Mouse (Mus musculus): Measurements from ENCODE around the gene Clstn1.

The Clstn1 gene

GRCm38 (mm10) chr4:149586044-149586782 is at the start of gene Clstn1:
Gene Clstn1 (plus strand): TSS chr4:149586468.
- DNase-seq (ENCODE audit: low spot score): peak; percentile 58

DNA sequence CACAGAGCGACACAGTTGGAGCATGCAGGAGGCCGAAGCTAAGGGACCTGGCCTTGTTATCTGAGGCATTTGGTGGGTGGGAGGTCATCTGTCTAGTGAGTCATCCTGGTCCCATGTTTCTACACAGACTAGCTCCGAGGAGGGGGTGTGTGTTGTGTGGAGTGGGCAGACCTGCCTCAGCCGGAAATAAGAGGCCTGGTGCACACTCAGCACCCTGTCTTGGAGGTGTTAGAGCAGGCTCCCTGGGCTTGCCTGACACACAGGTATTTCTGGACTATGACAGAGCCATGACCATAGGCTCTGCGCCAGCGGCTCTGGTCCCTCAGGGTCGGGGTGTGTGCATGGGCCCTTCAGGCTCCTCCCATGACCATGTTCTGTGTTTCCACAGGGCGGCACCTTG is 46.8 kb upstream of the Clstn1 start:
- no peak for DNase-seq (ENCODE audit: low spot score)

DNA sequence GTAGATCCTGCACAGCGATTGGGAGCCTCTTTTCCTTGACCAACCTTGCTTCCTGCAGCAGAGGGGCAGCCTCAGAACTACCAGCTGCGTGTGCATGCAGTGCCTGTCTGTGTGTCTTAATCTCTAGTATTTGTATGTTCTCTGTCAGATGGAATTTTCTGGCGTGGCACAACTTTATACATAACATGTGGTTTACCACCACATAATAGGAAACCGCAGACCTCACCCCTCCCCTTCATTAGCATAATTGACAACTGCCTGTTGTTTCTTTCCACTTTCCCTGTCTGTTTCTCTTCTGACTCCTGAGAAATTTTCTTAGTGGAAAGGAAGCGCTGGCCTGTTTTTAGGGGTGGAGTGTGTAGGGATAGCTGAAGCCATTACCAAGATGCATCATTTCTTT is 44.3 kb upstream of the Clstn1 start:
- no peak for DNase-seq (ENCODE audit: low spot score)

DNA sequence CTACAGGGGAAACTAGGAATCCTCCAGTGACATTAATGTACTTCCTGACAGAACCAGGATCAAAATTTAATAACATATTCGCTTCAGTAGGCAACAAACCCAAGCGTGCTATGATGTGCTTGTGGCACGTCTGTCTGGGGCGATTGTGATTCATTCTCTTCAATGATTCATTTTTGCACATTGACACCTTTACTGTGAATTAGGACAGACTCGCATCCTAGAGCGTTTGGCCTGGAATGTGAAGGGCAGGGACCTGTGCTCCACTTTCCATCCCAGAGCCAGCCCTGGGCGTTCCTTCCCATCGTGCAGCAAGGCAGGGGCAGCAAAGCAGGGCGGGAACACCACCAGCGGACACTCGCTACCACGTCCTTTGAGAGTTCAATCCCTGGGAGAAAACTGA is 43.8 kb upstream of the Clstn1 start:
- DNase-seq (ENCODE audit: low spot score): no peak

DNA sequence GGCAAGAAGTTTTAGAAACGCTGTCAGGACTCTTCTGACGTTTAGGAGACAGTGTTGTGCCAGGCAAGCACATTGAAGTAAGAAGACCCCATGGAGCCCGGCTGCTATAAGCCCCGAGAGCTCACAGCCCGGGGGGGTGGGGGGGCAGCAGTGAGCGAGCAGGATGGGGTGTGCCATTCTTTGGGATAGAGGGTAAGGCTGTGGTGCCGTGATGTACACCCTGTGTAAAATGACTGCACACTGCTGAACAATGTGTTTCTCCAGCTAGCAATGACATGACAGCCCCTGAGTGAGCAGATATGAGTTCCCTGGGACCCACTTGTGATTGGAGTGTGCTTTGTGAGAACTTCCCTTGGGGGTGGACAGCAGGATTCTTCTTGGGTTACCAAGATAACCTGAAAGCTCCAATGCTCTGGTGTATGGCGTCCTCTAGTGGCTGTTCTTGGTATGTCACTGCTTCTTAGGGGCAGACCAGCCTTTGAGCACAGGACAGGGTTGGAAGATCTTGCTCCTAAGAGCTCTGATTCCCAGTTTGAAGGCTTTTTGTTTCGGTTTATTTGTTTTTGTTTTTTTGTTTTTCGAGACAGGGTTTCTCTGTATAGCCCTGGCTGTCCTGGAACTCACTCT is 43.2 kb upstream of the Clstn1 start:
- peak; percentile 92 for DNase-seq (ENCODE audit: low spot score)

- no peak for DNase-seq (ENCODE audit: low spot score)
These were observed 41.4 kb upstream of the Clstn1 start for GRCm38 (mm10) chr4:149544892-149545291.

DNA sequence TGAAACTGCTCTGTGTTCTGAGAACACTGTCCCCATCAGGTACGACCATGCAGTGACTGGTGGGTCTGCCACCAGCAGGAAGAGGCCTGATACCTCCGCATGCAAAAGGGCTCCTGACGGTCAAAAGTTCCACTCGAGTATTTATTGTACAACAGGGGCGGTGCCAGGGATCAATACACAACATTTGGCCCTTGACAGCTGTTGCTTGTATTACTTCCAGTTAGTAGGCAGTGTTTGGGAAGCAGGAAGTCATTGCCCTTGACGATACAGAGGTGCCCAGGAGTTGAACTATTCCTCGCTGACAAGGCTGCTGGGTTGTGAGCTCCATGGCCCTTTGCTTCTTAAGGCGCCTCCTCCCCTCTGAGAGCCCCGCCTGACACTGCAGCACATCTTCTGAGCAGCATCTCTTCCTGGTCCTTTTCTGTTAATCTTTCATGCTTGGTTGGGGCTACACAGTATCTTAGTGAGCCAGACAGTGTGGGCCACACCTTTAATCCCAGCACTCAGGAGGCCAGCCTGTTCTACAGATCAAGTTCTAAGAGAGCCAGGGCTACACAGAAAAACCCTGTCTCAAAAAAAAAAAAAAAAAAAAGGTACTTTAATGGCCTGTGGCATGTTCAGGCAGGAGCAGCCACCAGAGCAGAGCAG is 39.3 kb upstream of the Clstn1 start:
- DNase-seq (ENCODE audit: low spot score): no peak

GRCm38 (mm10) chr4:149547523-149547922 is 38.7 kb upstream of the Clstn1 start:
- DNase-seq (ENCODE audit: low spot score): no peak

DNA sequence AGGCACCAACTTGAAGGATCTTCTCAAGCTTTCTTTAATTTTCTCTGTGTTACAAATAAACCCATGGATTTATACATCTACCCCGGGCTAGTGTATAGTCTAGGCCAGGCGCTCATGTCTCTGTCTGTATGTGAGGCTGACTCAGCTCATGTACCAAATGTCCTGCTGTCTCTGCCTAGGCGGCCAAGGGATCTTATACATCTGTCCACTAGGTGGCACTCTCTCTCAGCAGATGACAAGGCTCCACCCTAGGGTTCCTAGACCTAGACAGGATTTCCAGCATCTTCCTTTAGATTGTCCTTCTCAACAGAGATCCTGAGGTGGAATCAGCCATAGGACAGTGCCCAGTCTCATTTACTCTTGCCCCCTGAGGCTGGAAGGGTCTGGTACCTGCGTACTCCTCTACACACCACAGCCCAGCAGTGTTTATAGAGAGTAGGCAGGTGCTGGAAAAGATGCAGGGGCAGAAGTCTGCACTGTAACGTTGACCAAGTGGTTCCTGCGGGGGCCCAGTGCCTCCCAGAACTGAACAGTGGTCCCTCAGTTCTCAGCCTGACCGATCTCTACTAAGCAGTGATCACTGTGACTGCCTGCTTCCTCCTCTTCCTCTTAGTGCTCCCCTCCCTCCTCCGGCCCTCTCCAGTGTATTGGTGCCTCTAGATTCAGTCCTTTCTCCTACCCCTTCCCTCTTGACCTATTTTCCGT is 36.9 kb upstream of the Clstn1 start:
- DNase-seq (ENCODE audit: low spot score): peak; percentile 94

- DNase-seq (ENCODE audit: low spot score): no peak
These were observed 35.4 kb upstream of the Clstn1 start for GRCm38 (mm10) chr4:149550866-149551265.

GRCm38 (mm10) chr4:149551696-149552095 is 34.6 kb upstream of the Clstn1 start:
- no peak for DNase-seq (ENCODE audit: low spot score)

GRCm38 (mm10) chr4:149553834-149554233 is 32.4 kb upstream of the Clstn1 start:
- DNase-seq (ENCODE audit: low spot score): no peak

DNA sequence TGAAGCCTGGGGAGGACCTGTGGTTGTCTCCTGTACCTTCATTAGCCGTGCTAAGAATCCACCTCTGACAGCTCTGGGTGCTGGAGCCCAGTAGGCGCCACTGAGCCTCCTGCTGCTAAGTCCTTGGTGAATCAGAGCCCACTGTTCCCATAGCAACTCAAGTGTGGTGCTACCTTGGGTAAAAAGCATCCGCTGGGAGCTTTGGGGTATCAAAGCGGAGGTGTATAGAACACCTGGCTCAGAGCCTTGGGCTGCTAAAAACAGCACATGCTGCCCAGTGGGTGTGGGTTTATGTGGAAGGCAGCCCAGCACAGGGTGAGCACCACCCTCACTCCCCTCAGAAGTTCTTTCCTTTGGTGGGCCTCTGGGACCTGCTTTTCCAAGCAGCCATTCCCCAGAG is 30.2 kb upstream of the Clstn1 start:
- peak; percentile 64 for DNase-seq (ENCODE audit: low spot score)

DNA sequence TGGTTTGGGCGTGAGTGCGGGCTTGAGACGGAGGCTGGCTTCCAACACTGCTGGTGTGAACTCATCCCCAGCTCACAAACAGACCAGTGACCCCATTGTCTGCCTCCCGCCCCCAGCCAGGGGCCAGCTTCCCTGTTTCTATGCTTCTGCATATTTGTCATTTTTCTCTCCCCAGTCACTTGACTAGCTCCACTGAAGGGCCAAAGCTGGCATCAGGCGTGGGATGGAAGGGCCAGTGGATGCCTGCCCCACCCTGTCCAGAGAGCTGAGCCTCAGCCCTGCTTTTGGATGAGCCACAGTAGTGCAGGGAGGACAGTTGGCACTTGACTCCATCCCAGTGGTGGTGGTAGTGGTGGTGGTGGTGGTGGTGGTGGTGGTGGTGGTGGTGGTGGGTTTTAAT is 28.4 kb upstream of the Clstn1 start:
- DNase-seq (ENCODE audit: low spot score): no peak

- DNase-seq (ENCODE audit: low spot score): no peak
These were observed 27.9 kb upstream of the Clstn1 start for GRCm38 (mm10) chr4:149558389-149558788.

DNA sequence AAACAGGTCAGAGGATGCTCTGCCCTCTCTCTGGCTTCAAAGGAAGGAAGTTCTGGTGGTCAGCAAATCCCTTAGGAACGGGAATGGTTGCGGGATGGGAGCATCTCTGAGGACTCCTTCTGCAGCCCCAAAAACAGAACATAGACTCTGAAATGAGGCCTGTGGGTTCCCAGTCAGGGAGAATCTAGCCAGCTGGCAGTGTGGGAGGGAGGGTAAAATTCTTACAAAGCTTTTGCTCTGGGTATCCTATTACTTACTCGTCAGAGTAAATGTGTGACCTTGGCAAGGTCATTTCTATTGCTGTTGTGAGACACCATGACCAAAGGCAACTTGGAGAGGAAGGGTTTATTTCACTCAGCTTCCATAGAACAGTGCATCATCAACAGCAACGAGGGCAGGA is 24.9 kb upstream of the Clstn1 start:
- DNase-seq (ENCODE audit: low spot score): no peak

DNA sequence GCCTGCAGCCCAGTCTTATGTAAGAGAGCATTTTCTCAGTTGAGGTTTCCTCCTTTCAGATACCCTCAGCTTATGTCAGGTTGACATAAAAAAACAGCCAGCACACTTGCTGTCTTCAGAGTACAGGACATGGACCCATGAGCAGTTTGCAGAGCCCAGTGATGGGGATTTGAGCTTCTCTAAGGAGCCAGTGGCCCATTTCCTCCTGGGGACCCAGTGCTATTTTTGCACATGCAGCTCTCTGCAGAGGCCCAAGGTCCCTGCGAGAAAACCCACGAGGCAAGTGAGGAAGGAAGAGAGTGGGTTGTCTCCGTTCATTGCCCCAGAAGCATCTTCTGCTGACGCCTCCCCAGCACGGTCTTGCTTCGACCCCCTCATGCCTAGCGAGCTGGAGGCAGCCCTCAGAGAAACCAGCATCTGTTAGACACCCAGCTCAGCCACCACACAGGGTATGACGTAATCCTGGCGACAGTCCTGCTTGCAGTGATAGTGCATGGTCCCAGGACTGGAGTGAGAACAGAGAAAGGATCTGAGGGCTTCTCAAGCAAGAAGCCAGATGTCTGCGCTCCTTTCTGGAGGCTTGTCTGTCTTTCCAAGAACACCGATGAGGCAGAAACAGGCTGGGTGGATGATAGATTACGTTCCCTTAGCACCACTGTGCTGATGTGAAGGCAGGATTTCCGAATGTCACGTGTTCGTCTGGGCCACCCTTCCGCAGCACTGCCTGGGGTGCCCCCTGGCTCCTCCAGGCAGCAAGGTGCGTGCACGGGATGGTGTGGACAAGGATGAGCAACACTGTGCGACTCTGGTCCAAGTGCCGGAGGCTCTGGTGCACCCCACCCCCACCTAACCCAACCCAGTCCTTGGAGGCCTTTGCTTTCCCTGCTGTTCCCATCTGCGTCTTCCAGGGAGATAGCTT is 24.0 kb upstream of the Clstn1 start:
- peak; percentile 84 for DNase-seq (ENCODE audit: low spot score)

DNA sequence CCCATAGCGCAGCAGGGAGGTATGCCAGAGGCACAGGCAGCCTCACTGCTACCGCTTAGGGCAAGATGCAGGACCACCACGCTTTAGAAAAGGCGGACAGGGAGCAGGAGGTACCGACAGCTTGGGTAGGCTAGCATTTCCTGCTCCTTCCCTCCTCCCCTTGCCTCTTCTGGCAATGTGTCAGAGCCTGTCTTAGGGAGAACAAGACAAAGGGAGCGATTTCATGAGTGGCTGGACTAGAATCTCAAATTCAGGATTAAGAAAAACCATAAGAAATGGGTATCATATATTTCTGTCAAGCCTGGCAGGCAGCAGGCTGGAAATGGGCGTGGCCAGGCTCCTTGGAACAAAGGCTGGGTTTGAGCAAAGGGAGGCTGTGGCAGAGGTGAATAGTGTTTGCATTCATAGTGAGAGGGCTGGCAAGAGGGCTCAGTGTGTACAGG is 23.3 kb upstream of the Clstn1 start:
- no peak for DNase-seq (ENCODE audit: low spot score)

DNA sequence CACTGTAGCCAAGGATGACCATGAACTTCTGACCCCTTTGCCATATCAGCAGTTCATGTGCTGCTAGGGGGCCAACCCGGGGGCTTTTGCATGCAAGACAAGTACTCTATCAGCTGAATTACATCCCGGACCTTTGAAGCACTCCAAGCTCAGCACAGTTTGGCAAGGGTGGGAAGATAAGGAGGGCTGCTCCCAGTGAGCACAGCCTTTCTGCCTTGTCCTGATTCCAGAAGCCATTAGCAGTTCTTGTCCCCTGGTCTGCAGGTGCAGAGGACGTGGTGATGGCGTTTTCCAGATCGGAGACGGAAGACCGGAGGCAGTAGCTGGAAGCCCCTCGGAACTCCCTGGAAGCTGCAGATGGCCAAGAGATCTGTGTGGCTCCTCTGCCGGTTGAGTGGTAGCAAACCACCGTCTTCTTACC is 22.3 kb upstream of the Clstn1 start:
- DNase-seq (ENCODE audit: low spot score): no peak

GRCm38 (mm10) chr4:149564452-149565407 is 21.5 kb upstream of the Clstn1 start:
- peak; percentile 64 for DNase-seq (ENCODE audit: low spot score)
